Mouse (Mus musculus) liver, adult 2 months (tissue): ENCODE results near the gene Ssna1. TPM values are rescaled to one million over a fixed set of nuclear protein-coding genes. Genes with fewer than 3 reads are reported as not detected.

Experiments
- DNase-seq: peaks from one replicate; pipeline ENCODE4 v3.0.0-alpha.2; 2011; ENCODE audit warnings: low read depth, low spot score; ENCODE audit errors: extremely low read depth
- H3K27ac ChIP-seq: fragments of 200-500 bp; replicated peaks from 2 replicates; pipeline ENCODE4 v1.5.1; 2012; ENCODE audit warnings: low read depth, mild to moderate bottlenecking, control low read depth, inconsistent platforms, low read length; ENCODE audit not compliant: insufficient read depth
- H3K27me3 ChIP-seq: fragments of 200-500 bp; 2 replicates; pipeline ENCODE4 v1.6.1; 2012; ENCODE audit warnings: mild to moderate bottlenecking, moderate library complexity, low read length, inconsistent platforms; ENCODE audit not compliant: control insufficient read depth, insufficient read depth
- H3K36me3 ChIP-seq: fragments of 200-500 bp; 2 replicates; pipeline ENCODE4 v1.6.1; 2012; ENCODE audit warnings: low read length, inconsistent platforms; ENCODE audit not compliant: control insufficient read depth, insufficient read depth
- H3K4me1 ChIP-seq: fragments of 200-500 bp; 2 replicates; pipeline ENCODE4 v1.6.1; 2011; ENCODE audit warnings: low read length; ENCODE audit not compliant: control insufficient read depth, insufficient read depth
- H3K4me3 ChIP-seq: fragments of 200-500 bp; 2 replicates; pipeline ENCODE4 v1.5.1; 2011; ENCODE audit warnings: low read depth, mild to moderate bottlenecking, control low read depth, low read length, moderate library complexity; ENCODE audit not compliant: insufficient read depth
- H3K79me2 ChIP-seq: fragments of 200-500 bp; 2 replicates; pipeline ENCODE4 v1.6.1; 2012; ENCODE audit warnings: inconsistent platforms, mild to moderate bottlenecking, low read length, moderate library complexity; ENCODE audit not compliant: control insufficient read depth, insufficient read depth
- H3K9ac ChIP-seq: fragments of 200-500 bp; 2 replicates; pipeline ENCODE4 v1.6.1; 2012; ENCODE audit warnings: low read depth, mild to moderate bottlenecking, control low read depth, inconsistent platforms, low read length
- CTCF ChIP-seq: fragments of 200-500 bp; IDR thresholded peaks from 2 replicates; pipeline ENCODE4 v1.5.1; 2011; ENCODE audit warnings: low read depth, low read length, control low read depth
- POLR2A ChIP-seq: fragments of 200-500 bp; IDR thresholded peaks from 2 replicates; pipeline ENCODE4 v1.6.1; 2011; ENCODE audit warnings: low read length, control low read depth; ENCODE audit not compliant: insufficient read depth; ENCODE audit errors: extremely low read depth
- WGBS: fragments of 180-500 bp; shearing (Covaris S2); methylation state at CpG from one replicate; pipeline ENCODE4 v1.1.7; 2018; 5-methylcytosine and 5-hydroxymethylcytosine counted together
- polyA plus RNA-seq: library from polyadenylated mRNA; depleted of rRNA; stranded (reverse); fragments of >200 nt; gene quantifications from 2 replicates; pipeline ENCODE4 v1.2.3, GENCODE M21; 2012
- total RNA-seq: library from RNA; depleted of rRNA; stranded (reverse); fragments of >200 nt; gene quantifications from 2 replicates; pipeline ENCODE4 v1.2.3, GENCODE M21; 2014

Gene Ssna1
- total and polyA plus RNA-seq, 2 experiments = 17.6 to 25.5 TPM

GRCm38 (mm10) chr2:25310969-25311368 is 38.7 kb upstream of the Ssna1 start:
- Histone ChIP-seq H3K36me3 (no peaks in the 10 kb centered on the region), H3K4me1 (no peaks in the 10 kb centered on the region), H3K9ac (no peak overlapping the region), H3K79me2 (no peaks in the 10 kb centered on the region), H3K27me3 (peaks cover 9% of the 10 kb centered on the region), H3K4me3 (no peak overlapping the region), H3K27ac (no peak overlapping the region)
- DNase-seq = no peak
- WGBS = 4% methylated on average over 22 of the region's 22 CpGs
- TF ChIP-seq POLR2A (no peak), CTCF (no peak)

- peaks cover 16% of the 10 kb centered on the region for H3K27me3 ChIP-seq
- TF ChIP-seq POLR2A = no peak
- TF ChIP-seq CTCF = no peak
- DNase-seq = no peak
Measured at GRCm38 (mm10) chr2:25310180-25310579, 37.9 kb upstream of the Ssna1 start.

GRCm38 (mm10) chr2:25305587-25306359 is 33.5 kb upstream of the Ssna1 start:
- peaks cover 3% of the 10 kb centered on the region; the same call in 1 of the 2 replicates for H3K4me1 ChIP-seq
- no peaks in the 10 kb centered on the region for H3K79me2 ChIP-seq
- TF ChIP-seq POLR2A (no peak), CTCF (no peak)
- H3K9ac ChIP-seq = no peak overlapping the region
- H3K27ac ChIP-seq = no peak overlapping the region
- H3K36me3 ChIP-seq = no peaks in the 10 kb centered on the region
- DNase-seq = no peak
- WGBS = 54% methylated on average over 14 of the region's 14 CpGs
- H3K27me3 ChIP-seq = peaks cover 10% of the 10 kb centered on the region
- no peak overlapping the region for H3K4me3 ChIP-seq

More at GRCm38 (mm10) chr2:25310180-25310579, 37.9 kb upstream of the Ssna1 start:
- no peaks in the 10 kb centered on the region for H3K4me1 ChIP-seq
- H3K9ac ChIP-seq = no peak overlapping the region
- H3K4me3 ChIP-seq = no peak overlapping the region
- 54% methylated on average over 10 of the region's 10 CpGs for WGBS
- H3K79me2 ChIP-seq = no peaks in the 10 kb centered on the region
- no peaks in the 10 kb centered on the region for H3K36me3 ChIP-seq
- H3K27ac ChIP-seq = no peak overlapping the region

DNA sequence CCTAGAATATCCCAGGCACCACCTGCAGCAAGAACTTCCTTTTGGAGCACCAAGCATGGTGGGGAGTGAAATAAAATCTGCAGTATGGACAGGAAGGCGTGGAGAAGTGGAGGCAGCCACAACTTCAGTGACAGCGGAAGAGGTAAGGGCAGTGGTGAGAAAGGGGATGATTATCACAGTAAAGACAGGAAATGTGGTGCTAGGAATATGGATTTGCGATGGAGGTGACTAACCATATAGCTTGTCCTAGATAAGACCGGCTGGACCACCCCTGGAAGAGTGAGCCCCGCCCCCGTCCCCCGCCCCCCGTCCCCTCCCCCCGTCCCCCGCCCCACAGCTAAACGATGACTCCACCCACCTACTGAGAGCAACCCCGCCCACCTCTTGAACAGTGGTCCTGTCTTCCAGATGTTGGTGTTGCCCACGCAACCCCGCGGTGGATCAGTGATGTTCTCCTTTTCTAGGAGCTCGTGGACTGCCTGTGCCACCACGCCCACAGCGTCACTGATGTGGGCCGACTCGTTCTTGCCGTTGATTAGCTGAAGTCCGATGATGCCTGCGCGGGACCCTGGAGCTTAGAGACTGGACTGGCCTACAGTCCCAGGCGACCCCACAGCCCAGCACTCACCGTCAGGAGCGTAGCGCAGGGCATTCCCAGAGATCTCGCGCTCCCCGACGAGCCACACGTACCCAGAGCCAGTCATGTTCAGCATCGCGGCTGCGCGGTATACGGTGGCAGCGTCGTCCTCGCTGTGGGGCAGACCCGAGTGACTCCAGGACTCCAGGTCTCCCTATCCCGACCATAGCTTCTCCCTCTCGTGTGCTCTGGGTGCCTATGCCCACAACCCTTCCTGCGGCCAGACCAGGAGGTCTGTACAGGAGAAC is 32.7 kb upstream of the Ssna1 start:
- no peak for DNase-seq
- no peak overlapping the region for H3K9ac ChIP-seq
- peaks cover 3% of the 10 kb centered on the region; the same call in 1 of the 2 replicates for H3K4me1 ChIP-seq
- H3K79me2 ChIP-seq = no peaks in the 10 kb centered on the region
- H3K27ac ChIP-seq = no peak overlapping the region
- TF ChIP-seq POLR2A (no peak), CTCF (no peak)
- 5% methylated on average over 44 of the region's 45 CpGs for WGBS
- H3K36me3 ChIP-seq = no peaks in the 10 kb centered on the region
- peak overlapping the region; percentile 30; the same call in 1 of the 2 replicates for H3K4me3 ChIP-seq
- H3K27me3 ChIP-seq = peaks cover 10% of the 10 kb centered on the region

DNA sequence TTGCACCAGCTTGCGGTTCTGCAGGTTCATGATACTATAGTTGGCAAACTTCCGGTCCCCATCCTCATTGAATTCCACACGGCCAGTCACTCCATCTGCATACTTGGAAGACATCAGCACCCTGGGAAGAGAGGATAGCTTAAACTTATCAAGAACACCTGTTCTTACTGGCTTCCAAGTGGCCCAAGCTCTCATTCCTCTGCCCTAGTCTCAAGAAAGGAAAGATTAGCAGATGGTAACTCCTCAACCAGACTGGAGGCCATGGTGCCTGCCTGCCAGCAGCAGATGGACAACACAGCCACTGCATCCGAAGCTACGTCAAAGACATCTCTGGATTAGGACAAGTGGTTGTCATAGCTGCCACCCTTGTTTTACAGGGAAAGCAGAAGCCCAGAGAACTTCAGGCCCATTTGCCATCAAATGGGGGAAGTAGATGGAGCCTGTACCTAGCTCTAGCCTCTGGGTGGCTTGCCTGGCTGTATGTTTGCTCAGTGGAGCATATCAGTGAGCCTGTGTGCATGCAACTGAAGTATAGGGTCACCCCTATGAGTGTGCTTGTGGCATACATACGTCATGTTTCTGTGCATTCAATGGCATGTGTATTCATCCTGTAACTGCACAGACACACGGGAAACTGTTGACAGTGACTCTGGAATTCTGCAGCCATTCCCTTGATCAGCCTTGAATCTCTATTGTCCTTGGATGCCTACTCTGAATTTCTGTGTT is 31.9 kb upstream of the Ssna1 start:
- no peak for TF ChIP-seq CTCF
- TF ChIP-seq POLR2A = no peak
- H3K27me3 ChIP-seq = peaks cover 10% of the 10 kb centered on the region

More for the DNA sequence above, 31.9 kb upstream of the Ssna1 start:
- Histone ChIP-seq H3K4me1 (peaks cover 3% of the 10 kb centered on the region; the same call in 1 of the 2 replicates), H3K79me2 (no peaks in the 10 kb centered on the region), H3K9ac (no peak overlapping the region), H3K27ac (no peak overlapping the region), H3K4me3 (no peak overlapping the region), H3K36me3 (no peaks in the 10 kb centered on the region)
- DNase-seq = no peak
- WGBS = 71% methylated on average over 7 of the region's 7 CpGs
